Mouse (Mus musculus): Measurements from ENCODE around the gene Col23a1.

Gene Col23a1

DNA sequence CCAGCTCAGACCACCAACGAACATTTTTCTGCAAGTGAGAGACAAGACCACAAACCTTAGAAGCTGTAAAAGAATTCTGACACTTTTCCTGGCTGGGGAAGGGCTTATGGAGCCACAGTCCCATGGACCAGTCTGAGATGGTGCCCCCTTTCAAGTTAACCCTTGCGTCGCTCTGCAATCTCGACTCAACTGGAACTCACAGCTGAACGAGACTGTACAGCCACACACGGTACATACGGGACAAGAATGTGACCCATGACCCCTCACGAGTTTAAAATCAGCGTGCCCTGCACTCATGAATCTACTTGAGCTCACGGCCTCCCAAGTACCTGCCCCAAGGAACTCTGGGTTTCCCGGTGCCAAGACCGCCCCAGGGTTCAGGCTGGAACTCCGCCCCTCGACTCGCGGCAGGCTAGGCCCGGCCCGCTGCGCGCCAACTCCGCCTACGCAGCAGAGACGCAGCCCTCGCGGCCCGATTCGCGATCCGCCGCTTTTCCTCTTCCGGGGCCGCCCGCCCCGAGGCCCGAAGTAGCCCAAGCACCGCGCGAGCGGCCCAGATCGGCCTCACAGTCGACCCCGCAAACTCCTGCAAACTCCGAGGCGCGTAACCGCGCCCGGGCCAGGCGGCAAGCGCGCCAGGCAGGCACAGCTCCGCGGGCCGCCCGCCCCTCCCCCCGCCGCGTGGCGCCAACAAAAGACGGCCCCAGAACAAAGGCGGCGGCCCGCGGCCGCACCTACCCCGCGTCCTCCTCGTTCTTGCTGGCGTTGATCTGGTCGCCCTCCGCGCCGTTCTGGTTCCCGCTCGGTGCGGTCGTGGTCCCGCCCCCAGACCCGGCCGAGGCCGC lies 316.1 kb downstream of the Col23a1 start:
- peak; percentile 22; the same call in 1 of the 2 replicates for TF ChIP-seq GATA4 (IDR thresholded peaks at IDR 0.05; ENCODE audit: insufficient replicate concordance, low read length)

DNA sequence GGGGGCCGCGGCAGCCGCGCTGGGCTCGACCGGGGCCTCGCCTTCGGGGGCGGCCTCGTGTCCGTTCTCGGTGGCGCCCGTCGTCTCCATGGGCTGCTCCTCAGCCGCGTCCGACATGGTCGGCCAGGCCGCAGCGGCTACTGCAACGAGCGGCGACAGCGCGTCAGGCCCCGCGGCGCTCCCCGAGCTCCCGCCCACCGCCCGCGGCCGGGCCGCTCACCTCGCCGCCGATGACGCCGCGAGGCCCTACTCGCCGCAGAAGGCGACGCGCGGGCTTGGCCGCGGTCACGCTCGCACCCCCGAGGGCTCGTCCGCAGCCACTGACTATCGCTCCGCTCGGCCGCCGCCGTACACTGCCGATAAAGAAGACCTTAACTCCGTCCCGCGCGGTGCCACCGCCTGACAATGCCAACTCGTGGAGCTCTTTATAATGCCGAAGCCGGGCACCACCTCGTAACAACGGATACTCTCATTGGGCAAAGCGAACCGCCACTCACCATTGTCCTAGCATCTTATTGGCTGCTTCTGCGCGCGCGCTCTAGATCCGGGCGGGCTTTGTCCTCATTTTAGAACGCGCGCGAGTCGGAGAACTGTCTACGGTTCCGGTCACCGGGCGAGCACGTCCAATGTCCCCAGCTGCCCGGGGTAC lies 316.9 kb downstream of the Col23a1 start, which contains the start of gene Hnrnpab:
Hnrnpab (minus strand) TSS at position 401 of the 649 bp plus-strand sequence.
- TF ChIP-seq GATA4 (IDR thresholded peaks at IDR 0.05; ENCODE audit: insufficient replicate concordance, low read length), result no peak

DNA sequence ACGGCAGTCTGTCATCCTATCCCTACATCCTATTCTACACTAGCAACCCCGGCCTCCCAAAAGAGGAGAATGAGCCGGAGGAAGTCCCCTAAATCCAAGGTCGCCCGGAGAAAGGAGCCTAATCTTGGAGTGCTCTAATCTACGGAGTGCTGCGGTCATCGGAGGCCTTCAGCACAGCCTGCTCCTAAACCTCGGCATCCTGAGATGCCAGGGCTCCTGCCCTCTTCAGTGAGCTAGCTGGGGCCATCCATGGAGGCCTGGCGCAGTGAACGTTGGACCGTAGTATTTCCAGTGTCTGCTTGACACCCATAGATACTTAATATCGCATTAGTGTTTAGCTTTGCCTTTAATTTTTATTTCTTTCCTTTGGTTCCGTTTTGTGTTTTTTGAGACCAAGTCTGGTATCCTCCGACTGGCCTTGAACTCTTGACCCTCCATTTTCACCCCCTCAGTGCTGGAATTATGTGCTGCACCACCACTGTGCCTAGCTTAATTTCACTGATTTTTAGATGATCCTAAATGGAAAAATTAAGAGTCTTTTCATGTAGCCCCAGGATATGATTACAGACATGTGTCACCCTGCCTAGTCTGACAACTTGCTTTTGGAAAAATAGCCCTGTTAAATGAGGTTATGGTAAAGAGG lies 317.5 kb downstream of the Col23a1 start:
- TF ChIP-seq GATA4 (IDR thresholded peaks at IDR 0.05; ENCODE audit: insufficient replicate concordance, low read length), result no peak

DNA sequence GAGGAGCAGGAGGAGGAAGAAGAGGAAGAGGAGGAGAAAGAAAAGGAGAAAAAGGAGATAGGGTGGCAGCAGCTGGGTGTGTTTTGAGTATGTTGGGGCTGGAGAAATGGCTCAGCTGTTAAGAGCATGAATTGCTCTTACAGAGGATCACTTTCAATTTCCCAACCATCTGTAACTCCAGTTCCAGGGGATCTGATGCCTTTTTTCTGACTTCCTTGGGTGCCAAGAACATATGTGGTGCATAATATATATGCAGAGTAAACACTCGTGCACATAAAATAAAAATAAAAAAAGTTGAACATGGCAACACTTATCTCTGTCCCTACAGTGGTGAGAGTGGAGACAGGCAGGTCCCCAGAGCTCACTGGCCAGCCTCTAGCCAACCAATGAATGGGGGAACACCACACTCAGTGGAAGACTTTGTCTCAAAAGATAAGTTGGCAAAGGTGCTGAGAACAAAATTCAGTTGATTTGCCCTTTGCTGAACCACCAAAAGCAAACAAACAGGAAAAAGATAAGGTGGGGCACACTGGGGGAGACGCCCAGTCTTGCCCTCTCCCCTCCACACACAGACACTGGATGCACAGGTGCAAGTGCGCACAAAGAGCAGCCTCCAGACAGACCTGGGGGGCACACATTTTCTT lies 319.7 kb downstream of the Col23a1 start:
- peak; percentile 28; the same call in 1 of the 2 replicates for TF ChIP-seq GATA4 (IDR thresholded peaks at IDR 0.05; ENCODE audit: insufficient replicate concordance, low read length)

DNA sequence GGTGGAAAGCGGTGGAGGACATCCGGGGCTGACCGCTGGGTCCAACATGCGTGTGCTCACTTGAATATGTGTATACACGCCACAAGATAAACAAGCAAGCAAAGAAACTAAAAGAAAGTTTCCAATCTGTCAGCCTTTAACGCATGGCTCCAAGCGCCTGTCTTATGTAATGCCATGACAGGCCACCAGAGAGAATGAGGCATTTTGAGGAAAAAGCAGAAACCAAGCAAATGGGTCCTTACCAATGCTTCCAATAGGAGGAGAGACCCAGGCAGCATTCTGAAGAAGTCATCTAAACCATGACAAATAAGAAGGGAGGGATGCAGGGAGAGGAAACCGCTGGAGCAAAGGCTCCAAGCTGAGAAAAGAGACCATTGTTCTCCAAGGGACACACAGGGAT lies 324.5 kb downstream of the Col23a1 start:
- TF ChIP-seq GATA4 (IDR thresholded peaks at IDR 0.05; ENCODE audit: insufficient replicate concordance, low read length), result no peak

DNA sequence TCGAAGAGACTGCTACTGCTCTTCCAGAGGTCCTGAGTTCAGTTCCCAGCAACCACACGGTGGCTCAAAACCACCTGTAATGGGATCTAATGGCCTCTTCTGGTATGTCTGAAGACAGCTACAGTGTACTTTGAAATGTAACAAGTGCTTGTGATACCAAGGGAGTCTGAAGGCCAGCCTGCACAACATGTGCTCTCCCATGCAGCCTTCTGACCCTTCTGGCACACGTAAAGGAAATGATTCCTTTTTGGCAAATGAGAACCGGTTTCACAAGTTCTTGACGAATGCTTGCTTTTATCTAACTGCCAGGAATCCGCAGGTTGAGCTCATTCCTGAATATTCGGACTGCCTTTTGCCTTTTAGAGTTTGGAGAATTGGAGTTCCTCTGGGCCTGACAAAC lies 325.4 kb downstream of the Col23a1 start:
- TF ChIP-seq GATA4 (IDR thresholded peaks at IDR 0.05; ENCODE audit: insufficient replicate concordance, low read length), result no peak

DNA sequence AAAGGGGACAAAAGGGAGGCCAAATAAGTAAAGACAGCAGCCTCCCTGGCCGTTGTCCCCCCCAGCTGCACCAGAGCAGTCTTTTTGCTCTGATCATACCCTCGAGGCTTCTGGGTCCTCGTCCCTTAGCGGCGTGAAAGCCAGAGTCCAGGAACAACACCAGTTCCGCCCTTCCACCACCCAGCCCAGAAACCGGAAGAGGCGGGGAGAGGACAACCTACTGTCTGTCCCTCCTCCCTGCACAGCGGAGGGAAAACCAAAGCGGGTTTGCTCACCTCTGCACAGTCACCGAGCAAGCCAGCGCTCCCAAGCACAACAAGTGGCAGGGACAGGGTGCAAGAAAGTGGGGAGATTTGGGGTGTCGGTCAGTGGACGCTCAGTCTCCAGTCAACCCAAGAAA lies 325.9 kb downstream of the Col23a1 start:
- TF ChIP-seq GATA4 (IDR thresholded peaks at IDR 0.05; ENCODE audit: insufficient replicate concordance, low read length), result no peak; the same call in 1 of the 2 replicates

DNA sequence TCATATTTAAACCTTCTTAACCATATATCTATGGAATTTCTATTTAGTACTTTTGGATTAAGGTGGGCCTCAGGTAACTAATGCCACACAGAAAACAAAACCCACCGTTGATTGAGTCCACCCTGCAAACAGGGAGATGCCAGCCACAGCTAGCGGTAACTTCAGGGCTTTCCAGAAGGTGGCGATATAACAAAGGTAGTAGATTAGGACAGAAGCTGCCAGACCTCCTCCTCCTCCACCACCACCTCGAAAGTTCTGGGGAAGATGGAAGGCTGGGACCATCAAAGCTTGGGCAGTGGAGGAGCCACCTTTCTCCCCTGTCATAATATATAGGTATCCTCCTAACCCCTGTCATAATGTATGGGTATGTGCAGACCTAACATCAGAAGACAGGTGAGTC lies 328.0 kb downstream of the Col23a1 start:
- no peak for TF ChIP-seq GATA4 (IDR thresholded peaks at IDR 0.05; ENCODE audit: insufficient replicate concordance, low read length)

DNA sequence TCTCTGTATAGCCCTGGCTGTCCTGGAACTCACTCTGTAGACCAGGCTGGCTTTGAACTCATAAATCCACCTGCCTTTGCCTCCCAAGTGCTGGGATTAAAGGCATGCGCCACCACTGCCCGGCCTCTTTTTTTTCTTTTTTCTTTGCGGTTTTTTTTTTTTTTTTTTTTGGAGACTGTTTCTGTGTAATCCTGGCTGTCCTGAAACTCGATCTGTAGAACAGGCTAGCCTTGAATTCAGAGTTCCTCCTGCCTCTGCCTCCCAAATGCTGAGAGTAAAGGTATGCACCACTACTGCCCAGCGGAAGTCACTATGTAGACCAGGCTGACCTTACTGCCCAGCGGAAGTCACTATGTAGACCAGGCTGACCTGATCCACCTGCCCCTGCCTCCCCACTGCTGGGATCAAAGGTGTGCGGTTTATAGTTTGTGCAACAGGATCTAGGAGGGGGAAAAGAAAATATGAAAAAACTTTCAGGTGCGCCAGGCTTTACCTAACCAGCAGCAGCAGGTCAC lies 329.2 kb downstream of the Col23a1 start:
- TF ChIP-seq GATA4 (IDR thresholded peaks at IDR 0.05; ENCODE audit: insufficient replicate concordance, low read length), result no peak

DNA sequence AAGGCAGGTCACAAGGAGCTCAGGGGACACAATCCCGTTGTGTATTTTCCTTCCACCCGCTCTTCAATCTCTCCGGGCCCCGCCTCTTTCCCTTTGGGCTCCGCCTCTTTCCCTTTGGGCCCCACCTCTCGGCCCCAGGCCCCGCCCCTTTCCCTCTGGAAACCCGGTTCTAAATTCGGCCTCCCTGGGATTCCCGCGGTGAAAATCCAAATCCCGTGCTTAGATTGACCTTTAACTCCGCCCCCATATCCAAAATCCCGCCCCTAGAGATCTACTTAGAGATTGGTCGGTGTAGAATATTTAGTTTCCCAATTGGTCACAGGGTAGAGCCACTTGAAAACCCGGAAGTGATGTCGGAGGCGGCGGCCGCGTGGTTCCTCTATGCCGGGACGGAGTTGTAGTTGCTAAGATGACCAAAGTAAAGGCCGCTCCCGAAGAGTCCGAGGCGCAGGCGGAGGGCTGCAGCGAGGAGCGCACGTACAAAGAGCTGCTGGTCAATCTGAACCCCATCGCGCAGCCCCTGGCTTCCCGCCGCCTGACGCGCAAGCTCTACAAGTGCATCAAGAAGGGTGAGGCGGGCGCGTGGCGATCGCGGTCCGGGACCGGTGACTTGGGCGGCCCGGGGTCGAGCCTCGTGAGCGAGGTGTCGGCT lies 329.8 kb downstream of the Col23a1 start, which contains the start of gene Nhp2:
Nhp2 (plus strand) TSS at position 327 of the 652 bp plus-strand sequence.
- peak; percentile 34; the same call in 1 of the 2 replicates for TF ChIP-seq GATA4 (IDR thresholded peaks at IDR 0.05; ENCODE audit: insufficient replicate concordance, low read length)

DNA sequence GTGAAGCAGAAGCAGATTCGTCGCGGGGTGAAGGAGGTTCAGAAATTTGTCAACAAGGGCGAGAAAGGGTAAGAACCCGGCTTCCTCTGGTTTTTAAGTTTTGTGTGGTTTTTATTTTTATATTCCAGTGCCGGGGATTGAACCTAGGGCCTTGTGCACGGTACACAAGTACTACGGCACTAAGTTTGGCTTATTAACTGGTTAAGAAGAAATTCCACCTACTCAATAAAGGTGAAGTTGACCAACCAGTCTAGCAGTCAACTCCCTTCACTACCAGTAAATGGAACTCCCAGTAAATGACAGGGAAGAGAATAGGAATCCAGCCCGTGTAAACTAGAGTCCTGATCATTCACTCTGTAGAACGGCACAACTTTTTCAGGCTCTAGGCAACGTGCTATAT lies 330.4 kb downstream of the Col23a1 start:
- TF ChIP-seq GATA4 (IDR thresholded peaks at IDR 0.05; ENCODE audit: insufficient replicate concordance, low read length), result no peak

DNA sequence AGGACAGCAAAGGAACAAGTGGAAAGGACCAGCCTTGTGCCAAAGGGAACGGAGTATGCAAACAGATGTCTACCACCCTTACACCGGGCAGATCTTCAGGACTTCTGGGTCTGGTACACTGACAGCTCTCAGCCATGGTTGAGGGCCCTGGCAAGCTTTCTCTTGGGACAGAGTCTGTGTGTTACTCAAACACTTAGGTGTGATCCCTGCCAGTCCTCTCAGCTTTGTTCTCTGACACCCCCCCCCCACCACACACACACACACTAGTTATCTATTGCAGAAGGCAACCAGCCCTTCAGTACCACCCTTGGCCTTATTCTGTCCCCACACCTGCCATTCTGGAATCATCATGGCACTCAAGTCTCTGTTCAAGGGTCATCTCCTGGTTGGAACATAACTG lies 332.1 kb downstream of the Col23a1 start:
- no peak for TF ChIP-seq GATA4 (IDR thresholded peaks at IDR 0.05; ENCODE audit: insufficient replicate concordance, low read length)

DNA sequence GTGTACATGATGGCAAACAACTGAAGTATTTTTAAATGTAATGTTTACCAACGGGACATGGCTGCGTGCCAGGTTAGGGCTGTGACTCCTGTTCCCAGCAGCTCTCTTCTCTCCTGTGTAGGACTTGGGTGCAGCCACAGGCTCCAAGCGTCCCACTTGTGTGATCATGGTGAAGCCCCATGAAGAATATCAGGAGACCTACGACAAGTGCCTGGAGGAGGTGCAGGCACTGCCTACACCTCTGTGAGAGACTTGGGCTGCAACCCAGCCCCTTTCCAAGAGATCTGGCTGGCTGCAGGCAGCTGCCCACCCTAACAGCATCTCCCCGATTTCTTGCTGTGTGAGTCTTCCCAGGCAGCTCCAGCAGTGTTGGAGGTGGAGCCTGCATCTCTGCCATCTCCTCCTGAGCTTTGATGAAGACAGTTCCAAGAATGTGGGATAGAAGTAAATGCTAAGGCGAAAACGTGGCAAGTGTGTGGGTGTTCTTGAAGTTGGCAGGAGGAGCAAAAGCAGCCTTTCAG lies 333.3 kb downstream of the Col23a1 start:
- TF ChIP-seq GATA4 (IDR thresholded peaks at IDR 0.05; ENCODE audit: insufficient replicate concordance, low read length), result no peak

DNA sequence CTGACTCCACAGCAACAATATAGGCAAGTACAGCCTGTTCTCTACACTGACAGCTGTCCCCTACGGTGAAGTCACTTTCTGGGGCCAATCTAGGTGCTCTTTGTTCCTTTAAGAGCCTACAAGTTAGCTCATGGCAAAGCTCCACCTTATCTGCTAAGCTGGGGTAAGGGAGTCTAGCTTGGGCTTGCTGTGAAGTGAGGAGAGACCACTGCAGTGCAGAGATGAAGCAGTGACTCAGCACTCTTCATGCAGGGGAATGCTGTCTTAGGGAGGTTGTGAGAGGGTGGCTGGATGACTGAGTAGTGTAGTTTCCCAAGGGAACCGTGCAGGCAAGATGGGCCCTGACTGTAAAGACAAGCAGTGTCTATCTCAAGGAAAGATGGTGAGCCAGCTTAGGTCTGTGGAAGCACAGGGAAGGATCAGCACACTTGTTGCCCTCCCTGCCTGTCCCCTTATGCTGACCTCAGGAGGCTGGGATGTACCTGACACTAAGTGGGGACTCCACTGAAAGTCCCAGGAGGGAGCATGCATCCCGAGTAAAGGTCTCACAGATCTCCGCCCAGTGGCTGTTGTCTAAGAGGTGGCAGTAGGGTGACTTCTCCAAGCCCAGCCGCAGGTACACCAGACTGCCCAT lies 335.6 kb downstream of the Col23a1 start:
- no peak for TF ChIP-seq GATA4 (IDR thresholded peaks at IDR 0.05; ENCODE audit: insufficient replicate concordance, low read length)
